Mouse (Mus musculus): ENCODE data around the gene Tmem208. TPM values are rescaled to one million over a fixed set of nuclear protein-coding genes. Genes with fewer than 3 reads are reported as not detected.

Gene Tmem208
- polyA plus RNA-seq, 1 experiment from 2014 or later, result 115 TPM

DNA sequence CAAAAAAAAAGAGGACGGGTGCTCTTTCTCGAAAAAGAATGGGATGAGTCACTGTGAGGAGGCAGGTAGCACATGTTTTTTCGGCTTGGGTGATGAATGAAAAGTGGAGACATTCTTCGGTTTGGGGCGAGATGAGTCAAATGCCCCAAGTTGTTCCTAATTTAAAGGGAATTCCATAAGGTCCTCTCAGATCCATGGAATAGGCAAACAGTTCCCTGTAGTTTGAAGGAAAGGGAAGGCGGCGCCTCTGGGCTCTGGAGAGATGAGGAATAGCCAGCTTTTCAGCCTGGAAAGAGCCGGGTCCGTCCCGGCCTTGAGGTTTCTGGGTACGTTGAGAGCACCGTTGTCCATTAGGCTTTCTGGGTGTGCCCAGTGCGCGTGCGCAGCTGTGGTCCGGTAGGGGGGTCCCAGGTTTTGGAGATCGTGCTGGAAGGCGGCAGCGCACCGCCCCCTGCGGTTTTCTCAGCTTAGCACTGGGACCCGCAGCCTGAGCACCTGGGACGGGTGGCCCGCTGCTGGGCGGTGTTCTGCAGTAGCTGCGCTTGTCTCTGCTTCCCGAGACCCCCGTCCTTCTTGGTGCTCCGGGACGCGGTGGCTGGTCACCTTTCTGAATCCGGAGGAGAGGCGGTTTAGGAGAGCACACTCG lies 22.4 kb downstream of the Tmem208 start, which contains the start of gene Slc9a5:
Gene Slc9a5, plus strand, starts transcription at position 394 of the 646 bp plus-strand sequence.
- Histone ChIP-seq H3K27me3 (ENCODE audit: insufficient read depth, low read length) (peaks cover 4% of the 10 kb centered on the region; the same call in 1 of the 2 replicates), H3K9ac (peak within 1 kb of the TSS; percentile 83), H3K4me1 (ENCODE audit: insufficient read depth) (peaks cover 21% of the 10 kb centered on the region), H3K27ac (ENCODE audit: low read depth) (peak within 1 kb of the TSS; percentile 96), H3K4me2 (peak within 1 kb of the TSS; percentile 90), H3K9me3 (ENCODE audit: low read depth, low read length) (no peaks in the 10 kb centered on the region), H3K36me3 (ENCODE audit: insufficient read depth) (peaks cover 9% of the 10 kb centered on the region; the same call in 1 of the 2 replicates), H3K4me3 (ENCODE audit: low read depth, low read length) (peak within 1 kb of the TSS; percentile 84)
- DNase-seq (peak; percentile 92), ATAC-seq (ENCODE audit: insufficient read depth) (peak; percentile 5)
- peak; percentile 50 for TF ChIP-seq CTCF (IDR thresholded peaks at IDR 0.05; ENCODE audit: low read depth)
- WGBS, result under 1% methylated on average over 34 of the region's 34 CpGs

DNA sequence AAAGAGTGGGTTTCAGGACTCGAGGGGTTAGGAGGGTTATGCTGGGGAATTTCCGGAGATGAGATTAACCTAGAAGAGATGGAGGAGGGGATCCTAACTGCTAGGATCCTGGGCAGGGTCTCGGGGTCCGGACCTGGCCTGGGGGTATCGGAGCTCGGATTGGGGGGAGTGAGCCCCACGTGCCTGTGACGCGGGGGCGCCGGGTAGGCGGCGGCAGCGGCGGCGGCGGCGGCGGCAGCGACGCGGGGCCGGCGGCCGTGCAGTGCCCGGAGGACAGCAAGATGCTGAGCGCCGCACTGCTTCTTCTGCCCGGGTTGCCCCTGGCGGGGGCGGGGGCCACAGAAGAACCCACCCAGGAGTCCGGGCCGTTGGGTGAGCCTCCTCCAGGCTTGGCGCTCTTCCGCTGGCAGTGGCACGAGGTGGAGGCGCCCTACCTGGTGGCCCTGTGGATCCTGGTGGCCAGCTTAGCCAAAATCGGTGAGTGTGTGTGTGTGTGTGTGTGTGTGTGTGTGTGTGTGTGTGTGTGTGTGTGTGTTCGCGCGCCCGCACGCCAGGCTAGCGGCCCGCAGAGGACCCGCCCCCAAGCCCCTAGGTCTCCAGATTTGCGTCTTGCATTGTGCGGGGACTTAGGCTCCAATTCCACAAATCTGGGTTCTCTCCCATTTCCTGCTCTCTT lies 23.1 kb downstream of the Tmem208 start:
- Histone ChIP-seq H3K4me3 (ENCODE audit: low read depth, low read length) (peak overlapping the region; percentile 84), H3K4me1 (ENCODE audit: insufficient read depth) (peaks cover 19% of the 10 kb centered on the region), H3K36me3 (ENCODE audit: insufficient read depth) (0 out of 2 replicates have a peak, but pooled peaks cover 9% of the 10 kb centered on the region), H3K9me3 (ENCODE audit: low read depth, low read length) (no peaks in the 10 kb centered on the region), H3K9ac (peak overlapping the region; percentile 75), H3K27me3 (ENCODE audit: insufficient read depth, low read length) (peaks cover 4% of the 10 kb centered on the region; the same call in 1 of the 2 replicates), H3K27ac (ENCODE audit: low read depth) (peak overlapping the region; percentile 86), H3K4me2 (peak overlapping the region; percentile 90)
- DNase-seq, result peak; percentile 59
- no peak for ATAC-seq (ENCODE audit: insufficient read depth)
- under 1% methylated on average over 36 of the region's 48 CpGs for WGBS
- no peak for TF ChIP-seq CTCF (IDR thresholded peaks at IDR 0.05; ENCODE audit: low read depth)

DNA sequence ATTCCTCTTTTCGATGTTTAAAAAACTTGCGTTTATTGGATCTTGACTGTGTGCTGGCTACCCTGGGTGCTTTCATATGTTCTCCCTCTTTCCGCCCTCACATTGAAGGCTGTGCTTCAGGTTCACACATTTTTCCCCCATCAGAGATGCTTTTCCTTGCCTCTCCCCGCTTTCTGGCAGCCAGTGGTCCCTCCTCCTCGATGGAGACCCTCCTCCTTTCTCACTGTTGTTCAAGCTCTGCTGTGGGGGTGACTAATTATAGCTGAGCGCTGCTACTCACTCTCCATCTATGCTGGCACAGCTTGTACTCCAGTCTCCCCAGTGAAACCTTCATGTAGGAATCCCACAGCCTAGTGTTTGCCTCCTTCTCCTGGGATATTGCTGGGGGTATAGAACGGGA lies 24.0 kb downstream of the Tmem208 start:
- peaks cover 10% of the 10 kb centered on the region for H3K4me1 ChIP-seq (ENCODE audit: insufficient read depth)
- WGBS, result 33% methylated on average over 7 of the region's 7 CpGs
- DNase-seq (peak; percentile 31), ATAC-seq (ENCODE audit: insufficient read depth) (no peak)
- peak overlapping the region; percentile 75 for H3K9ac ChIP-seq
- peaks cover 12% of the 10 kb centered on the region; the same call in 1 of the 2 replicates for H3K36me3 ChIP-seq (ENCODE audit: insufficient read depth)
- H3K27ac ChIP-seq (ENCODE audit: low read depth), result no peak overlapping the region; the same call in 1 of the 2 replicates
- H3K4me3 ChIP-seq (ENCODE audit: low read depth, low read length), result peak overlapping the region; percentile 84
- H3K9me3 ChIP-seq (ENCODE audit: low read depth, low read length), result no peaks in the 10 kb centered on the region
- peak overlapping the region; percentile 90 for H3K4me2 ChIP-seq
- TF ChIP-seq CTCF (IDR thresholded peaks at IDR 0.05; ENCODE audit: low read depth), result no peak
- H3K27me3 ChIP-seq (ENCODE audit: insufficient read depth, low read length), result peaks cover 4% of the 10 kb centered on the region; the same call in 1 of the 2 replicates

DNA sequence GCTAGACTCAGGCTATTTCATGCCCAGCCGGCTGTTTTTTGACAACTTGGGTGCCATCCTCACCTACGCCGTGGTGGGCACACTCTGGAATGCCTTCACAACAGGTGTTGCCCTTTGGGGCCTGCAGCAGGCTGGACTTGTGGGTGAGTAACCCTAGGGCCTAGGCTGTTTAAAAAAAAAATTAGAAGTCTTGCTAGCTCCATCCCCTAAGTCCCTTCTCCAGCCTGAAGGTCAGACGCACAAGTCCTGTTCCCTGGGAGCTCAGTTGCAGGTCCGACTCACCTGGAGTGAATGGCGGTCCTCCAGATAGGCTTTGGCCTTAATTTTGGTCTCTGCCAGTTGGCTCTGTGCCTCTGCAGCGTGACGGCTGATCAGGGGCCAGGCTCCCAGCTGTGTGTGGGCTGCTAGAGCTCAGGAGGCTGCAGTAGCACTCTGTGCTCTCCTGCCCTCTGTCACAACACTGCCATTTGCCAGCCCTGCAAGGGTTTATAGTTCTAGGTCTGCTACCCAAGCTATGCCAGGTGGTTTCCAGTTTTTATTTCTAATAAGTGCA lies 27.5 kb downstream of the Tmem208 start:
- Histone ChIP-seq H3K4me1 (ENCODE audit: insufficient read depth) (no peaks in the 10 kb centered on the region), H3K4me3 (ENCODE audit: low read depth, low read length) (no peak overlapping the region), H3K9ac (no peak overlapping the region), H3K9me3 (ENCODE audit: low read depth, low read length) (no peaks in the 10 kb centered on the region), H3K36me3 (ENCODE audit: insufficient read depth) (peaks cover 43% of the 10 kb centered on the region), H3K27ac (ENCODE audit: low read depth) (no peak overlapping the region), H3K4me2 (no peak overlapping the region), H3K27me3 (ENCODE audit: insufficient read depth, low read length) (peaks cover 4% of the 10 kb centered on the region; the same call in 1 of the 2 replicates)
- TF ChIP-seq CTCF (IDR thresholded peaks at IDR 0.05; ENCODE audit: low read depth), result no peak
- ATAC-seq (ENCODE audit: insufficient read depth) (no peak), DNase-seq (no peak)
- 67% methylated on average over 8 of the region's 8 CpGs for WGBS

DNA sequence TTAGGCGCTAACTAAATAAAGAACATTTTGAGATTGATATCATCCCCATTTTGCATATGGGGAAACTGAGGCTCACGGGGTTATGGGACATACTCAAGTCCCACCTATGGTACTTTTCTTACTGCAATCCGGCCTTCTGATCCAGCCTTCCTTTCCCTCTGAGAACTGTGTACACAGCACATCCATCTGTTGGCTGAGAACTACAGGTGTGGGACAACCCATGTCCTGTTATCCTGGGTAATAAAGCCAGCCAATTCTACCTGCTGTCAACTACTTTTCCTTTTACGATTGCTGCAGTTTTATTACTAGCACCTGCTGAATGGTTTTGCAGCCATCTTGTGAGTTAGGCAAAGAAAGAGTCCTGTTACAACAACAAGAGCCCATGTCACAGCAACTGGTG lies 28.4 kb downstream of the Tmem208 start:
- Histone ChIP-seq H3K4me1 (ENCODE audit: insufficient read depth) (no peaks in the 10 kb centered on the region), H3K27ac (ENCODE audit: low read depth) (no peak overlapping the region), H3K9me3 (ENCODE audit: low read depth, low read length) (no peaks in the 10 kb centered on the region), H3K4me2 (no peak overlapping the region), H3K9ac (no peak overlapping the region), H3K36me3 (ENCODE audit: insufficient read depth) (peaks cover 49% of the 10 kb centered on the region), H3K4me3 (ENCODE audit: low read depth, low read length) (no peak overlapping the region), H3K27me3 (ENCODE audit: insufficient read depth, low read length) (0 out of 2 replicates have a peak, but pooled peaks cover 3% of the 10 kb centered on the region)
- no peak for ATAC-seq (ENCODE audit: insufficient read depth)
- 88% methylated on average over 4 of the region's 4 CpGs for WGBS
- TF ChIP-seq CTCF (IDR thresholded peaks at IDR 0.05; ENCODE audit: low read depth), result no peak
- no peak for DNase-seq

DNA sequence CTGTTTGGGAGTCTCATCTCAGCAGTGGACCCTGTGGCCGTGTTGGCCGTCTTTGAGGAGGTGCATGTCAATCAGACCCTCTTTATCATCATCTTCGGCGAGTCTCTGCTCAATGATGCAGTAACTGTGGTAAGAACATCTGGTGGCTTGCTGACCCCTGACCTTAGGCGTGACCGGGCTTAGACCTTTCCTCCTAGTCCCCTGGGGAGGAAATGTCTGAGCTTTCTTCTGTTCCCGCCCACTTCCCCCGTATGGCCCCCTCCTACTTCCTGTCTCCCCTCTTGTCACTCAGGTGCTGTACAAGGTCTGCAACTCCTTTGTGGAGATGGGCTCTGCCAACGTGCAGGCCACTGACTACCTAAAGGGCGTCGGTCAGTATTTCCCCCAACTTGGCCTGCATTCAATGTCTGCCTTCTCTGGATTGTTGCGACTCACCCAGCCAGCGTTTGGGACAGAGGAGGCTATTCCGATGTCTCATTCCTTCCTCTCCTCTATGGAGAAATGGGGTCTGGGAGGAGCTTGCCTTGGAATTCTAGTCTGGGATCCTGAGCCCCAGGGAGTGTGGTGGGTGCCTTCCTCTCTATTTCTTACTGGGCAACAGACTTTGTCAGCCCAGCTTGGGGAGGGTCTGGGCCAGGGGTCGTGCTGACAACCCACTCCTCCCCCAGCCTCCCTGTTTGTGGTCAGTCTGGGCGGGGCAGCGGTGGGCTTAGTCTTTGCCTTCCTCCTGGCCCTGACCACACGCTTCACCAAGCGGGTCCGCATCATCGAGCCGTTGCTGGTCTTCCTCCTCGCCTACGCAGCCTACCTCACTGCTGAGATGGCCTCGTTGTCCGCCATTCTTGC lies 29.2 kb downstream of the Tmem208 start:
- Histone ChIP-seq H3K4me1 (ENCODE audit: insufficient read depth) (no peaks in the 10 kb centered on the region), H3K27me3 (ENCODE audit: insufficient read depth, low read length) (no peaks in the 10 kb centered on the region), H3K36me3 (ENCODE audit: insufficient read depth) (peaks cover 50% of the 10 kb centered on the region), H3K27ac (ENCODE audit: low read depth) (no peak overlapping the region), H3K4me3 (ENCODE audit: low read depth, low read length) (no peak overlapping the region), H3K9me3 (ENCODE audit: low read depth, low read length) (no peaks in the 10 kb centered on the region), H3K4me2 (no peak overlapping the region), H3K9ac (no peak overlapping the region)
- WGBS, result 68% methylated on average over 26 of the region's 26 CpGs
- no peak for DNase-seq
- no peak for ATAC-seq (ENCODE audit: insufficient read depth)
- no peak for TF ChIP-seq CTCF (IDR thresholded peaks at IDR 0.05; ENCODE audit: low read depth)

All from lung, embryonic 14.5 days (tissue).